Mouse (Mus musculus) testis, postnatal 14 days (tissue): ENCODE results near the gene Cyp17a1.

Experiments
- DNase-seq: peaks from one replicate; pipeline ENCODE4 v3.0.0; 2021; ENCODE audit warnings: low spot score

Cyp17a1 gene

GRCm38 (mm10) chr19:46617361-46617760 lies 55.6 kb downstream of the Cyp17a1 start:
- DNase-seq, result no peak
